Mouse (Mus musculus) hindbrain, embryonic 12.5 days (tissue): Measurements from ENCODE around the gene Zc3h12d. TPM values are rescaled to one million over a fixed set of nuclear protein-coding genes. Genes with fewer than 3 reads are reported as not detected.

ENCODE experiments used
- ATAC-seq: fragments of 200-750 bp; cut with Nextera tagmentation; 2 replicates; pipeline ENCODE4 v1.8.0; 2017; ENCODE audit warnings: moderate TSS enrichment; ENCODE audit not compliant: low FRiP score
- H3K27ac ChIP-seq: fragments of 300-500 bp; sonication (generic); 2 replicates; pipeline ENCODE4 v1.5.1; 2016; ENCODE audit warnings: mild to moderate bottlenecking
- H3K27me3 ChIP-seq: fragments of 300-500 bp; sonication (generic); 2 replicates; pipeline ENCODE4 v1.6.1; 2016; ENCODE audit warnings: mild to moderate bottlenecking
- H3K36me3 ChIP-seq: fragments of 300-500 bp; sonication (generic); 2 replicates; pipeline ENCODE4 v1.6.1; 2016; ENCODE audit warnings: mild to moderate bottlenecking
- H3K4me1 ChIP-seq: fragments of 300-500 bp; sonication (generic); 2 replicates; pipeline ENCODE4 v1.6.1; 2016
- H3K4me2 ChIP-seq: fragments of 300-500 bp; sonication (generic); replicated peaks from 2 replicates; pipeline ENCODE4 v1.6.1; 2016; ENCODE audit warnings: mild to moderate bottlenecking
- H3K4me3 ChIP-seq: fragments of 300-500 bp; sonication (generic); 2 replicates; pipeline ENCODE4 v1.5.1; 2016; ENCODE audit warnings: mild to moderate bottlenecking
- H3K9ac ChIP-seq: fragments of 300-500 bp; sonication (generic); 2 replicates; pipeline ENCODE4 v1.6.1; 2016; ENCODE audit warnings: mild to moderate bottlenecking, moderate library complexity
- H3K9me3 ChIP-seq: fragments of 300-500 bp; sonication (generic); replicated peaks from 2 replicates; pipeline ENCODE4 v1.6.1; 2016; ENCODE audit warnings: mild to moderate bottlenecking
- WGBS: fragments of 180-500 bp; shearing (Covaris S2); methylation state at CpG from one replicate; pipeline ENCODE4 v1.1.7; 2016; 5-methylcytosine and 5-hydroxymethylcytosine counted together
- microRNA-seq: library from miRNA; unstranded; fragments of <30 nt; microRNA quantifications from one replicate; pipeline ENCODE4, GENCODE M21; 2017
- polyA plus RNA-seq: library from polyadenylated mRNA; unstranded; fragments of >200 nt; fragmentation: Nextera tagmentation; extraction: Ambion mirVana; gene quantifications from 2 replicates; pipeline ENCODE4 v1.2.1, GENCODE M21; 2016

The Zc3h12d gene
- polyA plus RNA-seq, 1 experiment from 2014 or later = 0.19 TPM

DNA sequence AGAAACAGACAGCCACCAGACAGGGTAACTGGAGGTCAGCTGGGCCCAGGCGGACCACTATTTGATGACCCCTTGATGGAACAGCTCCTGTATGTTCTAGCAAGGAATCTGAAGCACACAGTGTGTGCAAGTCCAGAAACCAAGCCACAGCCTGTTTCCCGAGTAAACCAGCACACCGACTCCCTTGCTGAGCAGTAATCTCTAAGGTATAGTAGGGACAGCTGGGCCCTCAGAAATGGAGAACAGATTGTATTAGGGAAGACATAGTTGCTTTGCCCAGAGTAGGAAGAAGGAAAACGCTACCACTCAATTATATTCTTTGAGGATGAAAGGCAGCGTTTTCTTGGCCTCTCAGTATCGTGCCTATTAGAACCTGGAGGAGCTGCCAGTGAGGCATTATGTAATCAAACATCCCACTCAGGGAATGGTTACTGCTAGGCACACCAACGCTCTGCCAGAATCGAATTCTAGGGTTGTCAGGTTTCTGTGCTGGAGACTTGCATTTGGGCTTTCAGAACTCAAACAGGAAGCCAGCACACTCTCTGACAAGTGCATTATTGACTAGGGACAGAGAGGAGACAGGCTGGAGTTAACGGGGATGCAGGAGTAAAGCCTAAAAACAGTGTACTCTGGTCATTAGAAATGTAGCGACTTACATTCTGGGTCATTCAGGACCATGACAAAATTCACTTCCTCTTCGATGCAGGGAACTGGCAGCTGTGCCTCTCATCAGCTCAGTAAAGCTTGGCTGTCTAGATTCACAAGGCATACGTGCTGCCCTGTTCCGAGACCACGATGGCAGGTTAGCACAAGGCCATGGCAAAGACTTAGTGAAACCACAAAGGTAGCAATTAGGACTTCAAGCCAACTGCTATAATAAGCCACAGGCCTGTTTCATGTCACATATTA lies 68.7 kb downstream of the Zc3h12d start:
- Histone ChIP-seq H3K4me2 (no peak overlapping the region), H3K36me3 (peaks cover 28% of the 10 kb centered on the region), H3K27ac (no peak overlapping the region), H3K4me3 (no peak overlapping the region), H3K9ac (no peak overlapping the region), H3K9me3 (no peaks in the 10 kb centered on the region), H3K4me1 (no peaks in the 10 kb centered on the region), H3K27me3 (no peaks in the 10 kb centered on the region)
- ATAC-seq = no peak
- 93% methylated on average over 14 of the region's 14 CpGs for WGBS

DNA sequence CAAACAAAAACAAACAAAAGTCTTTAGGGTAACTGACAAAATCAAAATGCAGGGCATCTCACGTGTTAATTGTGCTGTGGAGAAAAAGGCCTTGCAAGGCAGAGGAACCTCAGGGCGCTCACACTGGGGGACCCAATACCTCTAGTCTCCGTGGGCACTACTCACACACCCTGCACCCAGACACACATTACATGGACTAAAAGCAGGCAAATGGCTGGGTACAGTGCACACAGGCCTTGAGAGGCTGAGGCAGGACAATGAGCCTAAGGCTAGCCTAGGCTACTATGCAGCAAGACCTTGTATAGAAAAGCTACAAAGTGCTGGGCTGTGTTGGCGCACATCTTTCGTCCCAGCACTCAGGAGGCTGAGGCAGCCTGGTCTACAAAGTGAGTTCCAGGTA lies 71.9 kb downstream of the Zc3h12d start:
- Histone ChIP-seq H3K27me3 (no peaks in the 10 kb centered on the region), H3K4me1 (no peaks in the 10 kb centered on the region), H3K4me2 (no peak overlapping the region), H3K9me3 (no peaks in the 10 kb centered on the region), H3K4me3 (no peak overlapping the region), H3K27ac (no peak overlapping the region), H3K9ac (no peak overlapping the region), H3K36me3 (peaks cover 56% of the 10 kb centered on the region)
- 94% methylated on average over 5 of the region's 5 CpGs for WGBS
- ATAC-seq = no peak

DNA sequence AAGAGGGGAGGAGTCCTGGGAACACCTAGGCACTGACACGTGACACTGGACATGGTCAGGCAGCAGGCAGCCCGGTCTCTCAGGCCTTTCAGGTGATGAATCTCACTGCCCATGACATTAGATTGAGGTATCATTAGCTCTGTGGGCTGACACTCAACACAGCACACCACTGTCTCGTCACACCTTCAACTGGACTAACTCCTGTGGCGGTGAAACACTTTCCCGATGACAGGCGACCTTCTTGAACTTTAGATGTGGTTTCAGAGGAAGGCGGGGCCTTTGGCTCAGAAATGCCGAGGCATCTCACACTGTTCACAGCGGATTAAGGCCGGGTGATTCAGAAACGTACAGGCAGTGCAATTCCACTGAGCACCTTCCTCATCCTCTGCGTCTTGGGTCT lies 74.9 kb downstream of the Zc3h12d start:
- H3K27me3 ChIP-seq = no peaks in the 10 kb centered on the region
- no peaks in the 10 kb centered on the region for H3K4me1 ChIP-seq
- H3K9me3 ChIP-seq = no peaks in the 10 kb centered on the region
- no peak for ATAC-seq
- H3K4me2 ChIP-seq = no peak overlapping the region
- WGBS = 90% methylated on average over 12 of the region's 12 CpGs
- no peak overlapping the region for H3K4me3 ChIP-seq
- peaks cover 65% of the 10 kb centered on the region for H3K36me3 ChIP-seq
- H3K27ac ChIP-seq = no peak overlapping the region
- H3K9ac ChIP-seq = no peak overlapping the region

DNA sequence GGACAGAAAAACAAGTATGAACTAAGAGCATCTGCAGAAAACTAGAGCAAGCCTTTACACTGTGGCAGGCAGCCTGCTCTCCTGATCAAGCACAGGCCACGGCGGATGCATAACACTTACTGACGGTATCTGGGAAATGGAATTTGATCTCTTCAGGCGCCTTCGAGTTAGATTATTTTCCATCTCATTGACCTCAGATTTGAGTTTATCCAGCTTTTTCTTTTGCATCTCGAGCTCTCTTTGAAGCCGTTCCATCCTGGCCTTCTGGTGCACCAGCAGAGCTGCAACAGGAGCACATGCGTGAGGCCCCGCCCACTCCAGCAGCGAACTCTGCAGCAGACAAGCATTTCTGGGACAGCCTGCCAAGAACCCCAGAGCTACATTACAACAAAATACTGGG lies 79.0 kb downstream of the Zc3h12d start:
- no peaks in the 10 kb centered on the region for H3K4me1 ChIP-seq

More for the DNA sequence above, 79.0 kb downstream of the Zc3h12d start:
- no peak overlapping the region for H3K9ac ChIP-seq
- no peak overlapping the region for H3K4me3 ChIP-seq
- no peaks in the 10 kb centered on the region for H3K27me3 ChIP-seq
- ATAC-seq = no peak
- H3K36me3 ChIP-seq = peaks cover 44% of the 10 kb centered on the region
- 81% methylated on average over 10 of the region's 10 CpGs for WGBS
- H3K4me2 ChIP-seq = no peak overlapping the region
- H3K27ac ChIP-seq = no peak overlapping the region
- no peaks in the 10 kb centered on the region for H3K9me3 ChIP-seq

Small RNA genes within 50 kb of the gene (microRNA-seq; reads per million reads assigned to microRNA genes)
- gene Mir5104 = 1.9 reads per million

Other genes starting within 250 kb of the Zc3h12d start
- gene Lrp11, start 242.7 kb upstream of the Zc3h12d start, polyA plus RNA-seq = 17.7 and 19.3 TPM in 2 replicates
- 40.6 and 42.2 TPM in 2 replicates for gene Nup43, start 165.0 kb upstream of the Zc3h12d start, polyA plus RNA-seq
- 136 and 137 TPM in 2 replicates for gene Pcmt1, start 151.3 kb upstream of the Zc3h12d start, polyA plus RNA-seq
- 16.4 and 17.0 TPM in 2 replicates for gene Lats1, start 151.3 kb upstream of the Zc3h12d start, polyA plus RNA-seq
- 48.2 and 51.5 TPM in 2 replicates for gene Katna1, start 106.5 kb upstream of the Zc3h12d start, polyA plus RNA-seq
- 61.2 and 61.3 TPM in 2 replicates for gene Ginm1, start 39.6 kb upstream of the Zc3h12d start, polyA plus RNA-seq
- 47.7 and 51.7 TPM in 2 replicates for gene Ppil4, start 39.6 kb upstream of the Zc3h12d start, polyA plus RNA-seq
- gene Tab2, start 123.8 kb downstream of the Zc3h12d start, polyA plus RNA-seq = 22.2 and 22.3 TPM in 2 replicates